Mouse (Mus musculus): ENCODE measurements around the gene Gm28557. TPM values are rescaled to one million over a fixed set of nuclear protein-coding genes. Genes with fewer than 3 reads are reported as not detected.
A peak's percentile ranks its signal among the peaks of the same experiment; 100 is the strongest.

The Gm28557 gene
- polyA plus RNA-seq, 1 experiment from 2014 or later: 0.99 TPM

DNA sequence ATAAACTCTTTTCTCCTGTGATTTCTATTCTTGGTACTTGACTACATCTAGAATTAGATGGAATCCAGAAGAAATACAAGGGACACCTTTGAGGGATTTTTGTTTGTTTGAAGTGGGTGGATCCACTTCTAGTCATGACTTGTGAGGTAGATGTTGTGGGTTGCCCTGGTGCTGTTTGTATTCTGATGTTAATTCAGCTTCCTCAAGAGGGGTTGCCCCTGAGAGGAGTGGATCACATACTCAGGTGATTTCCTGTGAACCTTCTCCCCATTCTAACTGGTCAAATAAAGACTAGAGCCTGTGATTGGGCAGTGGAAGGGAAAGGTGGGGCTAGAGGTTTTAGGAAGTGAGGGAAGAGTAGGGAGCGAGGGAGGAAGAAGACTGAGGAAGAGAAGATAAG is 26.5 kb downstream of the Gm28557 start:
- peaks cover 15% of the 10 kb centered on the region for H3K36me3 ChIP-seq
- peak overlapping the region; percentile 74; the same call in 1 of the 2 replicates for H3K9ac ChIP-seq (replicated peaks)
- WGBS: 80% methylated on average over 1 of the region's 1 CpGs
- peak overlapping the region; percentile 78 for H3K4me2 ChIP-seq
- peak overlapping the region; percentile 68 for H3K4me3 ChIP-seq (replicated peaks)
- no peaks in the 10 kb centered on the region for H3K27me3 ChIP-seq (replicated peaks)
- peak; percentile 1; the same call in 1 of the 2 replicates for ATAC-seq (ENCODE audit: low FRiP score)
- H3K9me3 ChIP-seq (replicated peaks): no peaks in the 10 kb centered on the region
- H3K4me1 ChIP-seq: peaks cover 9% of the 10 kb centered on the region
- peak overlapping the region; percentile 84 for H3K27ac ChIP-seq (replicated peaks)

DNA sequence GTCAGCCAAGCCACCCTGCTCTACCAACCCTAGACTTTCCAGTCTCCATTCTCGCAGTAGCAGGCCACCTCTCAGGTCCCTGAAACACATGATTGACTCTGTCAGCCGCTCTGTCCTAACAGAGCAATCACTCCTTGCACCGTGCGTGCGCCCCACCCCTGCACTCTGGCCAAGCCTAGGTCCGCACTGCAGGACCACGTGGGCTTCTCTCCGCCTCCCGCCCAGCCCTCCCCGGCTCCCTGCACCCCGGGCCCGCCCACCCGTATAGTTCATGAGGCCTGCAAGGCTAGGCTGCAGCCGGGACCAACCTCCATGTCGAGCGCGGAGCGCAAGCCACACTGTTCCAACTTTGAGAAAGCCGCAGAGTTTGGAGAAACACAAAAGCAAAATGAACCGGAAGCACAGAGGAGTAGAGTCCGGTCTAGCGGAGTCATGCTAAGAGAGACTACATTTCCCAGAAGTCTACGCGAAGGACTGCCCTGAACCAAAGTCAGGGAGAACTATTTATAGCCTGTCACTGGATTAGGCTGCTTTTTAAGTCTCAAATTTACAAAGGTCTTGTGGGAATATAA is 27.2 kb downstream of the Gm28557 start:
- H3K9me3 ChIP-seq (replicated peaks): no peaks in the 10 kb centered on the region
- H3K27ac ChIP-seq (replicated peaks): peak overlapping the region; percentile 84
- H3K27me3 ChIP-seq (replicated peaks): no peaks in the 10 kb centered on the region
- H3K36me3 ChIP-seq: peaks cover 20% of the 10 kb centered on the region
- ATAC-seq (ENCODE audit: low FRiP score): peak; percentile 98
- peak overlapping the region; percentile 74 for H3K9ac ChIP-seq (replicated peaks)
- peaks cover 9% of the 10 kb centered on the region for H3K4me1 ChIP-seq
- peak overlapping the region; percentile 68 for H3K4me3 ChIP-seq (replicated peaks)
- WGBS: under 1% methylated on average over 24 of the region's 24 CpGs
- peak overlapping the region; percentile 78 for H3K4me2 ChIP-seq

DNA sequence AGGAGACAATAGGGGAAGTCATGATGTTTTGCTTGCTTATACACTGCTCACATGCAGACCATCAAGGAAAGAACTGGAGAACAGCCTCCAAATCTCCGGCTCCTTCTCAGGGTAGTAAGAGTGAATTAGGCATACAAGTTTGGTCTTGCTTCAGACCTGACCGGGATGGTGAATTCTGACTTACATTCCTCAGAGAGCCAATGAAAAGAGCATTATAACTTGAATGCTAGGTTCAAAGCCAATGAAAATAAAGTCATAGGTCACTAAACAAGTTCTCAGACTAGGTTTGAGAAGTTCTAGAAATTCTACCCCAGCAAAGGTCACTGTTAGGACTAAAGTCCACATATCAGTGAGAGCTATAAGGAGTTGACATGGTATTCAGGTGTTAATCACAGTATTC is 31.2 kb downstream of the Gm28557 start:
- Histone ChIP-seq H3K4me1 (peaks cover 9% of the 10 kb centered on the region), H3K27me3 (replicated peaks) (no peaks in the 10 kb centered on the region), H3K4me2 (no peak overlapping the region), H3K9me3 (replicated peaks) (peaks cover 15% of the 10 kb centered on the region; the same call in 1 of the 2 replicates), H3K36me3 (peaks cover 48% of the 10 kb centered on the region), H3K27ac (replicated peaks) (no peak overlapping the region), H3K4me3 (replicated peaks) (no peak overlapping the region), H3K9ac (replicated peaks) (no peak overlapping the region)
- WGBS: 100% methylated on average over 2 of the region's 2 CpGs
- no peak for ATAC-seq (ENCODE audit: low FRiP score)

DNA sequence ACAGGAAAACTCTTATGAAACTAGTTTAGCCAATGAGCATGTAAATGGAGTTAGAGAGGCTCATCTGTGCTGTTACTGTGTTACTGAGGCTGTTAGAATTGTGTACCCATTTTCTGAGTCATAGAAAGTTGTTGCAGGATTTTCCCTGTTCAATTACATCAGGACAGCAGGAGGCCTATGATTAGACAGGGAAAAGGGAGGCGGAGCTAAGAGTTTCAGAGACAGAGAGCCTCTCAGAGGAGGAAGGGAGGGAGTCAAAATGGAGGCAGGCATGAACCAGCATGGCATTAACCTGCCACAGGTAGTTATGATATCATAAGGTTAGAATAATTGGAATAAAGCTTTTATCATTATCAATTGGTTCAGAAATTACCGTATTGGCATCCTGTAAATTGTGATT is 35.6 kb downstream of the Gm28557 start:
- H3K4me3 ChIP-seq (replicated peaks): no peak overlapping the region
- H3K4me1 ChIP-seq: no peaks in the 10 kb centered on the region
- peaks cover 70% of the 10 kb centered on the region for H3K36me3 ChIP-seq
- H3K9me3 ChIP-seq (replicated peaks): peaks cover 35% of the 10 kb centered on the region
- no peak overlapping the region for H3K9ac ChIP-seq (replicated peaks)
- WGBS: 99% methylated on average over 2 of the region's 2 CpGs
- no peak overlapping the region for H3K4me2 ChIP-seq
- H3K27me3 ChIP-seq (replicated peaks): no peaks in the 10 kb centered on the region
- no peak overlapping the region for H3K27ac ChIP-seq (replicated peaks)
- no peak for ATAC-seq (ENCODE audit: low FRiP score)

DNA sequence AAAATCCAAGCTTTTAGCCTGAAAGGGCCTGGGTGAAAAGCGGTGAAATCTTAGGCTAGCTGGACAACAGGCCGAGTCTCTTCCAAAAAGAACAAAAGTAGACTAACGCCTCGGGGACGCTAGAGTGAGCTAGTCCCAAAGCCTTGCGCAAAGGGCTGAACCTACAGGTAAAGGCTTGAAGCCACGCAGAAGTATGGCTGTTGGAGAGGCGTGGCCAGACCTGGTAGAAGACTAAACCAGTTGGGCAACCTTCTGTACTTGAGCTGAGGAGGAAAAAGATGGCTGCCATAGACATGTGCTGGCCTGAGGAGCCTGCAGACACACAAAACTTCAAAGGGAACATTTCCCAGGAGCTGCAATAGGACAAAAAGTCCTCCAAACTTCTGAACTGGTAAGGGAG is 43.0 kb downstream of the Gm28557 start:
- Histone ChIP-seq H3K27me3 (replicated peaks) (no peaks in the 10 kb centered on the region), H3K4me2 (no peak overlapping the region), H3K4me1 (peaks cover 1% of the 10 kb centered on the region), H3K9me3 (replicated peaks) (peaks cover 12% of the 10 kb centered on the region), H3K36me3 (peaks cover 24% of the 10 kb centered on the region), H3K4me3 (replicated peaks) (no peak overlapping the region), H3K27ac (replicated peaks) (no peak overlapping the region), H3K9ac (replicated peaks) (no peak overlapping the region)
- no peak for ATAC-seq (ENCODE audit: low FRiP score)
- WGBS: 86% methylated on average over 8 of the region's 8 CpGs

DNA sequence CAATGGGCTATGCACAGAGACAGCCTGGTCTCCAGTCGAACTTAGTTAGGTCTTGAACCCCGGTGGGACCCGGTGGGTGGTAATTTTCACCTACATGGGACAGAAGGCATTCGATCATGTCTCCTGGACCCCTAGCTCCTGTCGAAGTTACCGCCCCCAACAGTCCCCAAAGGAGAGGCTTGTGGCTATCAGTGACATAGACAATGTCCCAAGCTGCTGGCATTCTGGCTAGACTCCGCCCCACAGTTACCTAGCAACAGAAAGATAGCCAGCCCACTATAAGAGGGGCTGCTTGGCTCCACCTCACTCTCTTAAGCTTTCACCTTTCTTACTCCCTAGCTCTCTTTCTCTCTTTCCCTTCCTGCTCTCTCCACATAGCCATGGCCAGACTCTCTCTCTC is 46.0 kb downstream of the Gm28557 start:
- no peak for ATAC-seq (ENCODE audit: low FRiP score)
- H3K4me1 ChIP-seq: peaks cover 7% of the 10 kb centered on the region
- peaks cover 2% of the 10 kb centered on the region; the same call in 1 of the 2 replicates for H3K36me3 ChIP-seq
- WGBS: 67% methylated on average over 7 of the region's 7 CpGs
- no peaks in the 10 kb centered on the region for H3K27me3 ChIP-seq (replicated peaks)
- no peak overlapping the region for H3K4me2 ChIP-seq
- no peak overlapping the region for H3K4me3 ChIP-seq (replicated peaks)
- no peak overlapping the region for H3K9ac ChIP-seq (replicated peaks)
- H3K27ac ChIP-seq (replicated peaks): no peak overlapping the region
- 0 out of 2 replicates have a peak, but pooled peaks cover 2% of the 10 kb centered on the region for H3K9me3 ChIP-seq (replicated peaks)

DNA sequence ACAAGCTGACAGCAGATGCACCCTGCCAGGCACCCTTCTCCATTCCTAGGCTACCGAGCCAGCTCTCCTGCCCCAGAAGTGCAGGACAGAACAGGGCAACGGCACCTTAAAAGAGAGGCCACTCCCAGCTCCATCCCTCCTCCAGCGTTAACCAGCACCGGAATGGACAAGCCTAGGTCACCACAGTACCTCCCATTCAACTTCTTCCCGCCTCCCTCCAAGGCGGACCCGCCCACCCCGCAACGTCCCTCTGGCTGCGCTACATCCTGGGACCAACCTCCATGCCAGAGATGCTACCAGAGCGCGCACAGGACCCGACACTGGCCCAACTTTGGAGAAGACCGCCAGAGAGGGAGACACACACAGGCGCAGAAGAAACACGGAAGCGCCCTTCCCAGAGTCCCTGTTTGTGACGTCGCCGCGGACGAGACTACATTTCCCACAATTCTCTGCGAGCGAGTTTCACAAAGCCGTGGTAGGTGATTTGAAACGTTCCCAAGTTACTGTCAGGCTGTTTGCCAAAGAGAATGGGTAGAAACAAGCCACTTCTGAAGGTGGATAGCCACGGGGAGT is 47.5 kb downstream of the Gm28557 start, which contains the start of gene Zfp712:
Zfp712 (minus strand) TSS at position 385 of the 573 bp plus-strand sequence.
- Histone ChIP-seq H3K9ac (replicated peaks) (peak within 1 kb of the TSS; percentile 80), H3K36me3 (0 out of 2 replicates have a peak, but pooled peaks cover 4% of the 10 kb centered on the region), H3K4me1 (peaks cover 7% of the 10 kb centered on the region), H3K27me3 (replicated peaks) (no peaks in the 10 kb centered on the region), H3K9me3 (replicated peaks) (no peaks in the 10 kb centered on the region; the same call in 1 of the 2 replicates), H3K4me3 (replicated peaks) (peak within 1 kb of the TSS; percentile 78), H3K27ac (replicated peaks) (peak within 1 kb of the TSS; percentile 85), H3K4me2 (peak within 1 kb of the TSS; percentile 80)
- WGBS: under 1% methylated on average over 27 of the region's 27 CpGs
- peak; percentile 97 for ATAC-seq (ENCODE audit: low FRiP score)

DNA sequence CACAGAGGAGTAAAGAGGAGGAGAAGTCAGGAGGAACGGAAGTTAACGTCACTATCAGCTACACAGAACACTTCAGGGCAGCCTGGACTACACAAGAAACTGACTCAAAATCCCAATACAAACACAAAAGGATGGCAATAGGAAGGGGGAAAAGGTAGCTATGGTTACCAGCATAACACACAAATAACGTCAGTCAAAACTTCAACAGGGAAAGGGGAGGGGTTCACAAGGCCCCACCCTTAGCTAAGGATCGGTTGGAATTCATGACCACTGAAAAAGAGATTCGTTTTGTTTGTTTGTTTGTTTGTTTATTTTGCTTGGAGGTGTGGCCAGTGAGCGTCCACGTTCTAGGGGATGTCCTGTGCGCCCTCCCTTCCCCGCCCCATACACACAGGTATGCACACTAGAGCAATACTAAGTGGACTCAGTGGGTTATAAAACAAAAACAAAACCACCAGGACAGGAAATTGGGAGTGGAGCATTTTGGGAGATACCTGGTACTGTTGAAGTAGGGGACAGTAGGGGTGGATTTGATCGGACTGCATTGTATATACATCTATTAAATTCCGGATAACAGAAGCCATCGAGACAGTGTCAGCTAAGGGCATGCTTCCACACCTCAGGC is 48.1 kb downstream of the Gm28557 start:
- H3K36me3 ChIP-seq: 0 out of 2 replicates have a peak, but pooled peaks cover 4% of the 10 kb centered on the region
- peak overlapping the region; percentile 80 for H3K9ac ChIP-seq (replicated peaks)
- peaks cover 7% of the 10 kb centered on the region for H3K4me1 ChIP-seq
- H3K27me3 ChIP-seq (replicated peaks): no peaks in the 10 kb centered on the region
- ATAC-seq (ENCODE audit: low FRiP score): peak; percentile 71
- peak overlapping the region; percentile 80 for H3K4me2 ChIP-seq
- H3K27ac ChIP-seq (replicated peaks): peak overlapping the region; percentile 85
- peak overlapping the region; percentile 78 for H3K4me3 ChIP-seq (replicated peaks)
- H3K9me3 ChIP-seq (replicated peaks): no peaks in the 10 kb centered on the region; the same call in 1 of the 2 replicates
- 3% methylated on average over 12 of the region's 12 CpGs for WGBS

Other genes with a start within 250 kb of the Gm28557 start
- gene Gm10767, start 203.7 kb downstream of the Gm28557 start, polyA plus RNA-seq (2015; fragmentation: Nextera tagmentation; extraction: Ambion mirVana): 2.7 and 4.0 TPM in 2 replicates
- gene Zfp712, start 47.4 kb downstream of the Gm28557 start, polyA plus RNA-seq (2015; fragmentation: Nextera tagmentation; extraction: Ambion mirVana): 6.4 and 6.7 TPM in 2 replicates
- 7.5 and 8.3 TPM in 2 replicates for gene Zfp708, start 10.6 kb downstream of the Gm28557 start, polyA plus RNA-seq (2015; fragmentation: Nextera tagmentation; extraction: Ambion mirVana)
- gene Rslcan18, start 7.7 kb upstream of the Gm28557 start, polyA plus RNA-seq (2015; fragmentation: Nextera tagmentation; extraction: Ambion mirVana): 0.17 and 0.19 TPM in 2 replicates
- gene Zfp759, start 13.1 kb upstream of the Gm28557 start, polyA plus RNA-seq (2015; fragmentation: Nextera tagmentation; extraction: Ambion mirVana): 4.4 and 4.5 TPM in 2 replicates
- 6.2 and 7.0 TPM in 2 replicates for gene Rsl1, start 64.6 kb upstream of the Gm28557 start, polyA plus RNA-seq (2015; fragmentation: Nextera tagmentation; extraction: Ambion mirVana)
- gene Zfp455, start 85.9 kb upstream of the Gm28557 start, polyA plus RNA-seq (2015; fragmentation: Nextera tagmentation; extraction: Ambion mirVana): 1.8 and 2.6 TPM in 2 replicates
- gene Zfp458, start 169.9 kb upstream of the Gm28557 start, polyA plus RNA-seq (2015; fragmentation: Nextera tagmentation; extraction: Ambion mirVana): 4.8 and 4.9 TPM in 2 replicates
- 1.7 and 2.0 TPM in 2 replicates for gene Zfp457, start 197.9 kb upstream of the Gm28557 start, polyA plus RNA-seq (2015; fragmentation: Nextera tagmentation; extraction: Ambion mirVana)
- 1.7 and 2.0 TPM in 2 replicates for gene Zfp595, start 224.0 kb upstream of the Gm28557 start, polyA plus RNA-seq (2015; fragmentation: Nextera tagmentation; extraction: Ambion mirVana)